Mouse (Mus musculus) left cerebral cortex, adult 18-20 months (tissue): Measurements from ENCODE around the gene Npas3. TPM values are rescaled to one million over a fixed set of nuclear protein-coding genes. Genes with fewer than 3 reads are reported as not detected.
A peak's percentile ranks its signal among the peaks of the same experiment; 100 is the strongest.

ENCODE experiments used
- DNase-seq, 2 experiments: peaks; one replicate each; pipeline ENCODE4 v3.0.0; 2021 to 2022; ENCODE audit warnings: low spot score in 2 of 2, mixed read lengths in 1 of 2
- total RNA-seq, 2 experiments: library from RNA; stranded (reverse); gene quantifications; 2 replicates each; pipeline ENCODE4 v1.2.3; 2021

The Npas3 gene
- total RNA-seq, 2 experiments from 2014 or later = 18.5 to 22.3 TPM

DNA sequence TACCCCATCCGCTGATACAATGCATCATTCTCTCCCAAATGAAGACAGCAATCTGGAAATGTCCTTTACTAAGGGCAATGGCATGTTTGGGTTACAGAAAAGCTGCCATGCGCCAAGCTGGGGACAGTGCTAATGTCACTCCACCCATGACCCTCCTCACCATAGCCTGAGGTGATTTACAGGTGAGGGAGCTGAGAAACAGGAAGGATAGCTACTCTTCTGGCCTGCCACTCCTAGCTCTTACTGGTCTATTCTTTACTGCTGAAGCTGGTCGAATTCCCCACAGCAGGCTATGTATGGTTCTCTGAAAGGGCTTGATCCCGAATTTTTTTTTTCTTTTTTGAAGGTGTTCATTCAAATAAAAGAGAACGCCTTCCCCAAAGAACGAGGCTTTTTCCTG lies 798.3 kb downstream of the Npas3 start:
- no peak for DNase-seq

DNA sequence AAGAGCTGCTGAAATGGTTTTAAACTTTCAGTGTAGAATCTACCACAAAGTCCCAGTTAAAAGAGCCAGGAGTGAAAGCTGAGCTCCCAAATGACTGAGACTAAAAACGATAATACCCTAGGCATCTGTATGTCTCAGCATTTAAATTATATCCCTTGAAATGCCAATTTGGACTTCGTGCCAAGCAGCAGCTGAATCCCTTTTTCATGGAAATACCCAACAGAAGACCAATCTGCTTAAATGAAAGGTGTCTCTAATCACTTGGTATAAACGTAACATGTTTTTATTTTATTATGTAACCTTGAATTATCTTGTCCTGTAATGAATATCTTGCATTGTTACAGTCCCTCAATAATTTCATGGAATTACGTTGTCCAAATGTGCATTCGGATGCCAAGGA lies 799.6 kb downstream of the Npas3 start:
- no peak for DNase-seq

DNA sequence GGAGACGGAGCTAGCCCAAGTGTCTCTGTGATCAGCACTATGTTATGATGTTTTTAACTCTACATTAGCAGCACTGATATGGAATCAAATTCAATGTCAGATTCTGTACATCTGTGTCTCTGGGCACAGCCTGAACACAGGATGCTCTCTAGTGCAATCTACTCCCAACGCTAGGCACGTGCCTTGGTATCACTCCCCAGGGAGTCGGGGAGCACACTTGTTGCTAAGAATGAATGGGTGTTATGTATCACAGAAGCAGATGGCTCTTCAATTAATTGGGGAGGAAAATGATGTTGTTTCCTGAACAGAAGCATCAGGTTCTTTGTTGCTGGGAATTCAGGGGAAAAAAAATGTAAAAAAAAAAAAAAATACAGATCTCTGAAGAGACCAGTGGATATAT lies 801.4 kb downstream of the Npas3 start:
- no peak for DNase-seq

DNA sequence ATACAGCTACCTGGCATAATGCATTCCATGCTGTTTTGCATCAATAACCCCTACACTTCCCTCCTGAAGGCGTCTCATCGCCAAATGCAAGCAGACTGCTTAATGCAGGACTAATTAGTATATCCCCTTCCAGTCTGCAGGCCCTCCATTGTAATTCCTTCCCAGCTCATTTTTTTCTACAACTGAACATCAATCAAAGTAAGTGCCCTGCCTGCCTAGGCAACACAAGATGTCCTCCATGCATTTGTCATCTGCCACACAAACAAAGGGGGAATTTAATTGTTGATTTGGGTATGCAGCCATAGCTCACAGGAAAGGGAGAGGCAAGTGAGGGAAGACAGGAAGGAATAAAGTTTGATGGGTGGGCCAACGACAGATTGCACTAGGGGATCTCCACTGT lies 804.5 kb downstream of the Npas3 start:
- no peak for DNase-seq

DNA sequence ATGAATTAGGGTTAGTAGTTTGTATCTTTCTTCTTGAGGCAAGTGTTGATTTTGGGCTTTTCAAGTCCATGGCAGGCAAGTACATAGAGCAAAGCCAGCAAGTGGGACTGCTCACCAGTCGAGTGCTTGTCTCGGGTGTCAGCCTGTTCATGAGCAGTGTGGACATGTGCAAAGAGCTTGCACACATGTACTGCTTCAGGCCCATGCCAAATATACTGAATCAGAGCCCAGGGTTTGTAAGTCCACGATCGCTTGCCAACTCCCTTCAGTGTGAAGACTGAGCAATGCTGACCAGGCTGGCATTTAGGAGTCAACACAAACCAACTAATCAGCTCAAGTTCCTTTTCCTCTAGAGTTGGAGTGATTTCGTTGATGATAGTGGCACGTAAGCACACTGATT lies 805.1 kb downstream of the Npas3 start:
- DNase-seq = no peak

DNA sequence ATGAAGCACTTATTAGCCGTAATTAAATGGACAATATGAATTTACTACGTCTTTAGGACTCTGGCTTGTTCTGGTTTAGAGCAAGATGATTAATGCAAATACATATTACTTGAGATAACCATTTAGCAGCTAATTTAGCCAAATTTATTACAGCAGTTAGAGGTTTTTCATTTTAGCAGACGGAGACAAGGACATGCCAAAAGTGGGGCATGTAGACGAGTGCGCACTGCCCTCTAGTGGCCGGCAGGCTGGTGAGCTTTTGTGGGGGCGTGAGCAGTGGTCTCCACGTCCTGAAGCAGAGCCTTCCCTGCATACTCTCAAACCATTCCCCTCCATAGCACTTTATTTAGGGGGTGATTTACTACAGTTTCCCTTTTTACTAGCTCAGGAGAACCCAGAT lies 812.3 kb downstream of the Npas3 start:
- DNase-seq = peak; percentile 82 to 84

DNA sequence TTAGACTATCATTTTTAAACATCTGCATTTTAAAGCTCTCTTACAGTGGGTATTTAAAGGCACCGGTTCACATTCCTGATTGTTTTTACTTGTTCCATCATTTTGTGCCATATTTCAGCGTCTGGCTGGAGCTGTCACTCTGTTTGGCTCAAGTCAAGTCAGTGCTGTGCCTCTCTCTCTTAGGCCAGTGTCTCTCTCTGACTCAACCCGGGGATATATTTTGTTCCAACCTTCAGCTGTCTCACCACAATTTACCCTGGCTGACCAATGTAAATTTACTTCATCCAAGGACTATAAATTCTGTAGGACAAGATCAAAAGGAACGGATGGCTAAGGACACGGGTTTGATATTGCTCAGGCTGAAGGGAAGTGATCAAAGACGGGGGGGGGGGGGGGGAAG lies 812.7 kb downstream of the Npas3 start:
- no peak for DNase-seq

DNA sequence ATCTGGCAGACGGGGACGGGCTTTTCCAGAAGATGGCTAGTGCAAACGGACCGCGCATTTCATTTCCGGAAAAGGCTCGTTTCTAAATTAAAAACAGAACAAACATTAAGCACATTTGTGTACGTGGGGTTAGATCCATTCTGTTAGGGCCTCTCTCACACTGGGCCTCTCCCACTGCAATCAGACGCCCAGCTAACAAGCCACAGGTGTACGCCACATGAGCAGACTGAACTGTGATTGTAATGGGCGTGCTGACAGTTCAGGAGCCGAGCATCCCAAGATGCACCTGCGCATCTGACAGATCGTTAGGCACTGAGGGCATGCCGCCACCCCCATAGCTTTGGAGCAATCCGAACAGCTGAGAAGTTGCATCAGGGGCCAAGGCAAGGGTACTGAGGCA lies 816.5 kb downstream of the Npas3 start:
- no peak for DNase-seq

DNA sequence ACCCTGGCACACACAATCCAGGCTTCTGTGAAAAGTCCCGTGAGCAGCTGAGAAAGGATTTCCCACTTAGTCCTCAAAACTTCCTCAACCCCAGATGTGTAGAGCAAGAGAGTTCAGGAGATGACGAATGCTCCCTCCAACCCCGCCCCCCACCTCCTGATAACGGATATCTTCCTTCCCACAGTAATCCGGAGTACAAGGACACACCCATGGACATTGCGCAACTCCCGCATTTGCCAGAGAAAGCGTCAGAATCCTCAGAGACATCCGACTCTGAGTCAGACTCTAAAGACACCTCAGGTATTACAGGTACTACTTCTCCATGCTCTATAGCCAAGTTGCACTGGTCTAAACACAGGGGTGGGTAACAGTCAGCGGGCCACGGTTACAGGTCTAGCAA lies 817.1 kb downstream of the Npas3 start:
- no peak for DNase-seq

DNA sequence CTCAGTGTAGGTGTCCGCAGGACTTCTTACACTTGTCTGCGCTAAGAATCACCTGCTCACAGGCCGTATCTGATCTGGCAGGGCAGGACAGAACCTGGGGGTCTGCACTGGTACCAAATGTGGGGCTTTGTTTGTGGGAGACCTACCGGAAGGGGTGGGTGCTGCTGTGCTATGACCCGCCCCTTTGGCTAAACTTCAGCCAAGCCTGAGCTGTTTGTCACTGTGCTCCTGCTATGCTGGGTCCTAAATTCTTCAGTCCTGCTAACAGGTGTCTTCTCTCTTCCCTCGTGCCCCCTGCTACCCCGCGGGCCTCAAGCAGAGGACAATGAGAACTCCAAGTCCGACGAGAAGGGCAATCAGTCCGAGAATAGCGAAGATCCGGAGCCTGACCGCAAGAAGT lies 818.9 kb downstream of the Npas3 start:
- no peak for DNase-seq

DNA sequence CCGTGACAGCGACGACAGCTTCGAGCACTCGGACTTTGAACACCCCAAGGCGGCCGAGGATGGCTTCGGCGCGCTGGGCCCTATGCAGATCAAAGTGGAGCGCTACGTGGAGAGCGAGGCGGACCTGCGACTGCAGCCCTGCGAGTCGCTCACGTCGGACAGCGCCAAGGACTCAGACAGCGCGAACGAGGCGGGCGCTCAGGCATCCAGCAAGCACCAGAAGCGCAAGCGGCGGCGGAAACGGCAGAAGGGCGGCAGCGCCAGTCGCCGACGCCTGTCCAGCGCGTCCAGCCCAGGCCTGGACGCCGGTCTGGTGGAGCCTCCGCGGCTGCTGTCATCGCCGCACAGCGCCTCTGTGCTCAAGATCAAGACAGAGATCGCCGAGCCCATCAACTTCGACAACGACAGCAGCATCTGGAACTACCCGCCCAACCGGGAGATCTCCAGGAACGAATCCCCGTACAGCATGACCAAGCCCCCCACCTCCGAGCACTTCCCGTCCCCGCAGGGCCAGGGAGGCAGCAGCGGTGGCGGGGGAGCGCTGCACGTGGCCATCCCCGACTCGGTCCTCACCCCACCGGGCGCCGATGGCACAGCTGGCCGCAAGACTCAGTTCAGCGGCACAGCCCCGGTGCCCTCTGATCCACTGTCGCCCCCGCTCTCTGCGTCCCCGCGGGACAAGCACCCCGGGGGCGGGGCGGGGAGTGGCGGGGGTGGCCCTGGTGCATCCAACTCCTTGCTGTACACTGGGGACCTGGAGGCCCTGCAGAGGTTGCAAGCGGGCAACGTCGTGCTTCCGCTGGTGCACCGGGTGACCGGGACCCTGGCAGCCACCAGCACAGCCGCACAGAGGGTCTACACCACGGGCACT lies 819.6 kb downstream of the Npas3 start:
- peak in 1 of 2 experiments; percentile 13 for DNase-seq

DNA sequence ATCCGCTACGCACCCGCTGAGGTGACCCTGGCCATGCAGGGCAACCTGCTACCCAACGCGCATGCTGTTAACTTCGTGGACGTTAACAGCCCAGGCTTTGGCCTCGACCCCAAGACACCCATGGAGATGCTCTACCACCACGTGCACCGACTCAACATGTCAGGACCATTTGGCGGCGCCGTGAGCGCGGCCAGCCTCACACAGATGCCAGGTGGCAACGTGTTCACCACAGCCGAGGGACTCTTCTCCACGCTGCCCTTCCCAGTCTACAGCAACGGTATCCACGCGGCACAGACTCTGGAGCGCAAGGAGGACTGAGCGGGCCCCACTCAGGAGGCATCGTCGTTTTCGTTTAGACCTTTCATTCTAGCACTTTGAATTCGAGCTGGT lies 820.3 kb downstream of the Npas3 start:
- DNase-seq = no peak

DNA sequence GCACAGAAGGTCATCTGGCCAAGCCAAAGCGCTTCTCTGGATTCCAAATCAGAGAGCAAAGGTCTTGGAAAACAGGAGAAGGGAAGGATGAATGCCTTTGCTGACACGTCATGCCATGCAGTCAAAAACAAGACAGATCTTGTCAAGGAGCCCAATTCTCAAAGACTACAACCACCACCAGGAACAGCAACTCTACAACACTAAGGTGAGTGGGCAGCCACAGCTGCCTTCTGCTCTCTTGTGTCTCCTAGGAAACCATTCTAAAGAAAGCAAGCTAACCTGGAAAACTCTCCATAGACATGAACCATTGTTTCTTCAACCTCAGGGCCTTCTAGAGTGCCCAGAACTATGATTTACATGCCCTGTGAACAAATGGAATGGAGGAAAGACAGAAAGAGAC lies 825.5 kb downstream of the Npas3 start:
- DNase-seq = no peak

DNA sequence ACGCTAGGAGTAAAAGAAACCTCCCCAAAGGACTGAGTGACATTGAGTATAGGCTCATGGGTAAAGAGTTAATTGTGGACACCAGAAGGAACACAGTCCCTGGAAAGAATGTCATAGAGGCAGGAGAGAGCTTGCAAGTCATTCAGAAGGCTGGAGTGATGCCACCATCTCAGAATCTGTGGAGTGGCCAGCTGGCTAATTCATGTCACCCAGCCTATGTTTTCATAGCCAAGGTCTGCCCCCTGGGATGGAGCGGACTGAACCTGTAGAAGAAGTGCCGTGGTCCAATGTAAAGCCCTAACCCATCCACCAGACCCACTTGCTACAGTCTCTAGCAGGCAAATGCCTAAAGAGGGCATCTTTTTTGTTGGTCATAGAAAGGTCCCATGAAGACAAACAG lies 832.5 kb downstream of the Npas3 start:
- DNase-seq = no peak

DNA sequence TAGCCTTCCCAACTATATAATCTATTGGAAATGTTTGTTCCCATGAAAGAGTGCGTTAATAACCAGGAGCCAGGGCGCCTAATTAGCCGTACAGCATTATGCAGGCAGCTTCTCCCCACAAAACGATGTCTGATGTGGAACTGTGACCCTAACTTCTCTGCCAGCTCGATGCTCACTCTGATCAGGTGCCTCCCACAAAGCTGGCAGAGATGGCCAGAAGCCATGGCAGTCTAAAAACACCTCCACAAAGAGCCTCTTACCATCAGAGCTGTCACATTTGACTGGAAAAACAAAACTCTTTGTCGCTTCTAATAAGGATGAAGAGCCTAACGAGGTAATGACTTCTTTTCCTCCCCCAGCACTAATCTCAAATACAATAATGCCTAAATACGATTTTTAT lies 845.3 kb downstream of the Npas3 start:
- DNase-seq = no peak

DNA sequence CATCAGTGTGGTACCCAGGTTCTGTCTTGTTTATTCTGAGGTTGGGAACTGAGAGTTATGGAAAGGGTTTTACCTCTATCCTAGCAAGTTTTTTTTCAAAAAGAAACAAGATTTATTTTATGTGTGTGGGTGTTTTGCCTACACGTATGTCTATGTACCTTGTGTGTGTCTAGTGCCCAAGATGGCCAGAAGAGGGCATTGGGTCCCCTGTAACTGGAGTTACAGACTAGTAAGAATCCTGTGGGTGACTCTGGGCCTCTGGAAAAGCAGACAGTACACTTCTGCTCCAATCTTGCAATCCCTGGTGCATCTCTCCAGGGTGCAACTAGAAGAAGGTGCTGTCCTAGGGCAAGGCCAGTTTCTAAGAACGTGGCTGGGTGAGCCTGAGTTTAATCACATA lies 848.0 kb downstream of the Npas3 start:
- no peak for DNase-seq

DNA sequence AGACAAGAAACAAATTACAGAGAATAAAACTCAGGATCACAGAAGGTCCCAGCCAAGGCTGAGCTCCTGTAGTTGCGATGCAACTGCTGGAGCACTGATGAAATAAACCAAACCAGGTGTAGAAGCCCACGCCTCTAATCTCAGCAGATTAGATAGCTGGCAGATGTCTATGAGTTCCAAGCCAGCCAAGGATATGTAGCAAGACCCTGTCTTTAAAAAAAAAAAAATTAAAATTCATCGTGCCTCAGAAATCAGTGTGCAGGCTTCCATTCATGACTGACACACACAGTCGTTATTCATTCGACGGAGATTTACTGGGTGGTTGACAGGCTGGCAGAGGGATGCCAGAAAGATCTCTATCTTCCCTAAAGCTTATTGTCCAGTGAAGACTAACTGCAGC lies 849.7 kb downstream of the Npas3 start:
- DNase-seq = no peak

DNA sequence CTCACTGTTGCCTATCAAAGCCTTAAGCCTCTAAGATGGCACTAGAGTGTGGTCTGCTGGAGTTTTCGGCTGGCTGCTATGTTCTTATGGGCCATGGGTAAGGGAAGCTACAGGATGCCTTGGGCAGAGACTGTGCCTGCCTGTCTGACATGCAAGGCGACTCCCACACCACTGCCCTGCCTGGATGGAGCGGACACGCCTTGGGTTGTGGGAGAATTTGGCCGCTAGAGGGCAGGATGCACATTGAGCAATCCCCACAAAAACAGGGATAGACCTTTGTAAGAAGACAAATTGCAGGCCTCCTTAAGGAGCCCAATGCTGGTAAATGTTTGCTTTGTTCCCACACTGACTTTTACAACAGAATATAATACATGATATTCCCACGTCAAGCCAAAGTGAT lies 850.3 kb downstream of the Npas3 start:
- peak; percentile 73 to 80 for DNase-seq

DNA sequence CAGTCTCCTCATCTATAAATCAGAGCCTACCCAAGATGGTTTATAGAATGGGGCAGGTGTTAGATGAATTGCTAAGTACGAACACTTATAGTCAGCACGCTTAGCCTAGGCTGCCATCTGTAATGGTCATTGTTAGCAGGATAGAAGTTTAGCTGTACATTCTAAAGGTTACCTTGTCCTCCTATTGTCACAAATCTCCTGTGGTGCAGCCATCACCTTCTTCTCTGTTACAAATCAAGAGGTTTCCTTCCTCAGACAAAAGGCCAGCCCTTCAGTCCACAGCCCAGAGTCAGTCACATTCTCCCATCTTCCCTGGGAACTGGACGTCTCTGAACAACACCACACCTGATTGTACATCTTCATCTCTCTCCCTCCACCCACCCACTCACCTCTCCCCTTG lies 851.0 kb downstream of the Npas3 start:
- DNase-seq = no peak

DNA sequence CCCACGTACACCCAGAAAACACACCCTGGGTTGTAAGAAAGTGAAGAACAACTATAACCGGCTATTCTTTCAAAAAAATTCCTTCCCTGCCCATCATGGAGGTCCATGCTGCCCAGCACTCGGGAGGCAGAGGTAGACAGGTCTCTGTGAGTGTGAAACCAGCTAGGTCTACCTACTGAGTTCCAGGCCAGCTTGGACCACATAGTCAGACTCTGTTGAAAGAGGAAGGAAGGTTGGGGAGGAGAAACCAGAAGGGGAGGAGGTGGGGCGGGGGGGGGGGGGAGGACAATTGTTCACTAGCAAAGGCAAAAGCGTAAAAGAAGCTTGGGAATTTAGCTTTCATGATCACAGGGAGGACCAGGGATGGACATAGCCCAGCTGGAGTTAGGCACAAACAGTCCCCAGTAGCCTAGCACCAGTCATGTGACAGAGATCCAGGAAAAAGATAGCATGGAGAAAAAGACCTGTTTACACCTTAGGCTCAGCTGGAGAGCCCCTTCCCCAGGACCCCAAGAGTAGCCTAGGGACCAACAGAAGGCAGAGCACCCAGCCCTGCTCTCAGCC lies 852.9 kb downstream of the Npas3 start:
- no peak for DNase-seq

DNA sequence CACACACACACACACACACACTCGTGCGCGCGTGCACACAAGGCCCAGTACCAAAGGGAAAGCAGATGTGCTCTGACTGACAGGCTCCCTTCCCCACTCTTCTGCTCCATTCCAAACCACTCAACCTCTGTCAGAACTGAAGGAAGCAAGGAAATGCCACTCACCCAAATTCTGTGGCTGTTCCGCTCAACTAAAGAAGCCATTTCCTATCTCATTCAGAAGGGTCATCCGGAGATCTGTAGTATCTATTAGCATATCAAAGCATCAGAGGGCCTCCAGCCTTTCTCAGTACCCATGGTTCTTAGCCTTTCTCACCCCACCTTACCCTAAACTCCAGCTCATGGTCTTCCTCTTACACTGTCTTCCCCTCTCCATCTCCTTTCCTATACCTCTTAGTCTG lies 854.0 kb downstream of the Npas3 start:
- no peak for DNase-seq

DNA sequence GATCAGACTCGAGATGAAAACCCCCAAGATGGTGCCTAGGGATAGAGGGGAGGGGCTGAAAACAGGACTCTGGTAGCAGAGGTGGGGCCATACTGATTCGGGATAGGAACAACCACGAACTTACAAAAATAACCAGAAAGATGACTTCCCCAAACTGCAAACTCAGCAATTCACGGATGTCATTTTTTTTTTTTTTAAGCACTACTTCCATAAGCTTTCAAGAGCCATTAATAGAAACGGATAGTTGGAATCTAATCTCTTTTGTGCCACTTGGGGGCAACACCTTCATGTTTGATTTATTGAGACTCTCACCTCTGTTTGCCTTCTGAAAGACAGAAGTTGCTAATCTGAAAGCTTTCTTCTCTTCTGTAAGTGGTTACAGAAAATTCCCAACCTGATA lies 857.1 kb downstream of the Npas3 start:
- no peak for DNase-seq

DNA sequence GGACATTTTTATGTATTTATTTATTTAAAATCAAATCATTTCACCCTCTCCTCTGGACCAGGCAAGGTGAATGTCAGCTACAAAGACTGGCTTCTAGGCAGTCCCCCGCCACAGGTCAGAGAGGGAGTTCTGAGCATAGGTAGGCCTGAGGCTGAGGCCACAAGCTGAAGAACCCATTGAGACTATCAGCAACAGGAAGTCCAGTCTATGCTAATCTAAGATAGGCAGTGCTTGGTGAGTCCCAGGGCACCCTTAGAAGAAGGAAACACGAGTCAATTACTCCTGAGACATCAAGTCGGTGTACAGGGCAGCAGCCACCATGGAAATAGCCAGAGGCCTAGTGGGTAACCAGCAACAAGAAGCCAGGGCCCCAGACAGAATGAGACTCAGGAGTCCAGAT lies 857.5 kb downstream of the Npas3 start:
- no peak for DNase-seq
